Mouse (Mus musculus) liver, embryonic 13.5 days (tissue): ENCODE results near the gene Anxa5. TPM values are rescaled to one million over a fixed set of nuclear protein-coding genes. Genes with fewer than 3 reads are reported as not detected.

Source experiments
- ATAC-seq: fragments of 200-750 bp; cut with Nextera tagmentation; 2 replicates; pipeline ENCODE4 v1.8.0; 2017; ENCODE audit warnings: low read depth, mild to moderate bottlenecking, moderate number of reproducible peaks, moderate library complexity
- DNase-seq: peaks from one replicate; pipeline ENCODE4 v3.0.0; 2022
- H3K27ac ChIP-seq: fragments of 300-500 bp; sonication (generic); 2 replicates; pipeline ENCODE4 v1.5.1; 2015; ENCODE audit warnings: moderate library complexity, mild to moderate bottlenecking, inconsistent platforms
- H3K27me3 ChIP-seq: fragments of 300-500 bp; sonication (generic); 2 replicates; pipeline ENCODE4 v1.6.1; 2015; ENCODE audit warnings: mild to moderate bottlenecking, inconsistent platforms
- H3K36me3 ChIP-seq: fragments of 300-500 bp; sonication (generic); 2 replicates; pipeline ENCODE4 v1.6.1; 2015; ENCODE audit warnings: mild to moderate bottlenecking, inconsistent platforms
- H3K4me1 ChIP-seq: fragments of 300-500 bp; sonication (generic); replicated peaks from 2 replicates; pipeline ENCODE4 v1.6.1; 2015; ENCODE audit warnings: inconsistent platforms
- H3K4me2 ChIP-seq: fragments of 300-500 bp; sonication (generic); 2 replicates; pipeline ENCODE4 v1.6.1; 2015; ENCODE audit warnings: inconsistent platforms, mild to moderate bottlenecking, moderate library complexity
- H3K4me3 ChIP-seq: fragments of 300-500 bp; sonication (generic); replicated peaks from 2 replicates; pipeline ENCODE4 v1.5.1; 2015; ENCODE audit warnings: mild to moderate bottlenecking, inconsistent platforms
- H3K9ac ChIP-seq: fragments of 300-500 bp; sonication (generic); 2 replicates; pipeline ENCODE4 v1.6.1; 2015; ENCODE audit warnings: mild to moderate bottlenecking, inconsistent platforms
- H3K9me3 ChIP-seq: fragments of 300-500 bp; sonication (generic); replicated peaks from 2 replicates; pipeline ENCODE4 v1.6.1; 2016; ENCODE audit warnings: inconsistent platforms
- WGBS: fragments of 180-500 bp; shearing (Covaris S2); methylation state at CpG from one replicate; pipeline ENCODE4 v1.1.7; 2015; ENCODE audit not compliant: insufficient replicate concordance; 5-methylcytosine and 5-hydroxymethylcytosine counted together
- polyA plus RNA-seq: library from polyadenylated mRNA; unstranded; fragments of >200 nt; fragmentation: Nextera tagmentation; extraction: Ambion mirVana; gene quantifications from 2 replicates; pipeline ENCODE4 v1.2.1, GENCODE M21; 2015

Gene Anxa5
- polyA plus RNA-seq, result 68.6 and 70.2 TPM in 2 replicates

- Histone ChIP-seq H3K36me3 (no peaks in the 10 kb centered on the region), H3K4me1 (peaks cover 34% of the 10 kb centered on the region), H3K9ac (peak within 1 kb of the TSS; percentile 74), H3K4me2 (peak within 1 kb of the TSS; percentile 83), H3K27me3 (no peaks in the 10 kb centered on the region), H3K4me3 (peak within 1 kb of the TSS; percentile 65), H3K27ac (peak within 1 kb of the TSS; percentile 68), H3K9me3 (no peaks in the 10 kb centered on the region)
- peak; percentile 97 for ATAC-seq
- under 1% methylated on average over 32 of the region's 32 CpGs for WGBS
- DNase-seq, result peak; percentile 95
Measured at GRCm38 (mm10) chr3:36475532-36476087, at the start of gene Anxa5, which contains the start of gene 1810062G17Rik. Anxa5 (minus strand) TSS chr3:36475894. 1810062G17Rik (plus strand) TSS chr3:36475937.

DNA sequence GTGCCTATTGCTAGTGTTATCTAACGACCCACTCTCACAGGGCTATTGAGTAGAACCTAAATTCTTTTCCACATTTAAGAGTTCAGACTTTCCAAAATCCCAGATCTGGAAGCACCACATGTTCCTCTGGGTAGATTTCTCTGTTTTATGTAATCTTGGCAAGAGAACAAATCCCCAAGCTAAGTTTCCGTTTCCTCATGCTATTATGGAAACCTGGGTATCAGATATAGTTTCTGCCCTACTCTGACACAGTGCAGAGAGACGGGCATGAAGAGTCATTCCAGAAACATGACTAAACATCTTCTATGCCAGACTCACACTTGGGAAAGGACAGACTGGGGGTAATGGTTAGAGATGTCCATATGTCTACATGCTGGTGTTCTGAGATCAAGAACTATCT, 48.8 kb upstream of the Anxa5 start:
- Histone ChIP-seq H3K4me1 (0 out of 2 replicates have a peak, but pooled peaks cover 6% of the 10 kb centered on the region), H3K4me3 (no peak overlapping the region), H3K4me2 (no peak overlapping the region), H3K9ac (no peak overlapping the region), H3K36me3 (no peaks in the 10 kb centered on the region), H3K27ac (no peak overlapping the region), H3K9me3 (no peaks in the 10 kb centered on the region), H3K27me3 (peaks cover 40% of the 10 kb centered on the region)
- DNase-seq, result no peak
- no peak for ATAC-seq
- 58% methylated on average over 3 of the region's 3 CpGs for WGBS

GRCm38 (mm10) chr3:36522137-36522536, 46.4 kb upstream of the Anxa5 start:
- Histone ChIP-seq H3K4me2 (no peak overlapping the region), H3K9me3 (no peaks in the 10 kb centered on the region), H3K27me3 (peaks cover 40% of the 10 kb centered on the region), H3K9ac (no peak overlapping the region), H3K4me1 (0 out of 2 replicates have a peak, but pooled peaks cover 6% of the 10 kb centered on the region), H3K4me3 (no peak overlapping the region), H3K27ac (no peak overlapping the region), H3K36me3 (no peaks in the 10 kb centered on the region)
- DNase-seq (no peak), ATAC-seq (no peak)
- WGBS, result 19% methylated on average over 4 of the region's 4 CpGs

GRCm38 (mm10) chr3:36521073-36522060, 45.7 kb upstream of the Anxa5 start, which contains the start of gene Gm11549:
Gm11549 (minus strand) TSS chr3:36521813.
- Histone ChIP-seq H3K9ac (peak within 1 kb of the TSS; percentile 33; the same call in 1 of the 2 replicates), H3K27me3 (peaks cover 40% of the 10 kb centered on the region), H3K9me3 (no peaks in the 10 kb centered on the region), H3K4me2 (peak within 1 kb of the TSS; percentile 56), H3K4me1 (0 out of 2 replicates have a peak, but pooled peaks cover 6% of the 10 kb centered on the region), H3K36me3 (no peaks in the 10 kb centered on the region), H3K4me3 (peak within 1 kb of the TSS; percentile 40), H3K27ac (no peak within 1 kb of the TSS)
- 2% methylated on average over 51 of the region's 51 CpGs for WGBS
- DNase-seq, result no peak
- no peak for ATAC-seq

DNA sequence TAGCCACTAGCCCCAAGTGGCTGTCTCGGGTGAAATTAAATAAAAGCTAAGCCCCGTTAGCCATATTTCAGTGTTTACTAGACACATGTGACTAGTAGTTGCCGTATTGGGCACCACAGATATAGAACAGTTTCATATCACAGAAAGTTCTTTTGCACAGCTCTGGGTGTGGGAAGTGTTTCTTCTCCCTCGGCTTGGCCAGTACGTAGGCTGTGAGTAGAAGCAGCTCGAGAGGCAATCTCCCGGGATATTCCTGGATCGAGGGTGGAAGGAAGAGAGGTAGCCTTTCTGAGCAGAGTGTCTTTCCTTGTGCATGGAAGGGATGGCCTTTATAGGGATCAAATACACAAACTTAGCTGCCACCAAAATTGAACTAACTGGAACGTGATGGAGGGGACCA, 40.5 kb upstream of the Anxa5 start:
- WGBS, result 71% methylated on average over 9 of the region's 9 CpGs
- Histone ChIP-seq H3K4me3 (no peak overlapping the region), H3K9ac (no peak overlapping the region), H3K4me2 (no peak overlapping the region), H3K27me3 (peaks cover 17% of the 10 kb centered on the region), H3K27ac (no peak overlapping the region), H3K4me1 (0 out of 2 replicates have a peak, but pooled peaks cover 4% of the 10 kb centered on the region), H3K9me3 (no peaks in the 10 kb centered on the region), H3K36me3 (no peaks in the 10 kb centered on the region)
- no peak for ATAC-seq
- no peak for DNase-seq

DNA sequence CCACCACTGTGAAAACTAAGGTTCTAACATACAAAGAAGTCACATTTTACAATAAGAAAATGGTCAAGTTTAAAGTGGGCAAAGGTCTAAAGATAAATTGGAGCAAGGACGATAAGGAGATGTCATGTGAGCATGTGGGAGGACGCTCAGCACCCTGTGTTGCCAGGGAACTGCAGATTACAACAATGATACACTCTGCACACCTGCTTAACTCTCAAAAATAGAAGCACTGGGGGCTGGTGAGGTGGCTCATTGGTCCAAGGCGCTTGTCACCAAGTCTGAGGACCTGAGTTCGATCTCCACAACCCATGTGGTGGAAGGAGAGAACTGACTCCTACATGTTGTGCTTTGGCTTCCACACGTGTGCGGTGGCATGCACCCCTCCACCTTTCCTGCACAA, 35.8 kb upstream of the Anxa5 start:
- H3K27ac ChIP-seq, result no peak overlapping the region
- H3K36me3 ChIP-seq, result no peaks in the 10 kb centered on the region
- no peaks in the 10 kb centered on the region for H3K4me1 ChIP-seq
- DNase-seq (no peak), ATAC-seq (no peak)
- no peak overlapping the region for H3K4me3 ChIP-seq
- H3K9ac ChIP-seq, result no peak overlapping the region
- no peak overlapping the region for H3K4me2 ChIP-seq
- 58% methylated on average over 6 of the region's 6 CpGs for WGBS
- H3K27me3 ChIP-seq, result no peaks in the 10 kb centered on the region
- no peaks in the 10 kb centered on the region for H3K9me3 ChIP-seq

DNA sequence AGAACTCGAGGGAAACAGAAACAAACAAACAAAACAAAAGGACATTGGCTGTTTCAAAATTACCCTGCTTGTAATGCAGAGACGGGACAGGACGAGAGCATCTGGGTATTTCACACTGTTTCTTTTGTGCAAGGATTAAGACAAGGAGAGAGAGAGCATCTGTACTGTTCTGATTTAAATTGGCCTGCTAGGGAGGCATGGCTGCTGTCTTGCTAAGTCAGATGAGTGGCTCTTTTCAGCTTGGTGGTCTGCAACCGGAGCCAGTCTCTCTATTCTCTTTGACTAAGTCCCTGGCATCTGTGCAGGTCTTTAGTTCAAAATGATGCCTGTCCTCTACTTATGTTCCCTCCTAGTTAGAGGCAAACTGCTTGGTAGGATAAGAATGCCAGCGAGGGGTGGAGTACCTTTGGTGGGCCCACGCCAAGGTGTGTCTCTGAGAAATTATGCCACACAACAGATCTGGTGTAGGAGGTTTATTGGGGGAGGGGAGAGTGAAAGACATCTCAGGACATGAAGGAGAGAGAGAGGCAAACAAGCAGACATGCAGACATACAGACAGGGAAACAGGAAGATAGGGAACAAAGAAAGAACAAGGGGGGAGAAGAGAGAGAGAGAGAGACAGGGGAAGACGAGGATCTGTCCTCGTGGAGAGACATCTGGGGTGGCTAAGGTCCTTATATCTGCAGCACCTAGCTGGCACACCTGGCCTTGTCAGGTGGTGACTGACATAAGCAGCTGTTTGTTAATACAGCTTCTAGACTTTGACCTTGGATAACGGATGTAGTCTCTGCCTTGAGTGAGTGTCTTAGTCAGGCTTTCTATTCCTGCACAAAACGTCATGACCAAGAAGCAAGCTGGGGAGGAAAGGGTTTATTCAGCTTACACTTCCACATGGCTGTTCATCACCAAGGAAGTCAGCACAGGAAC, 30.4 kb upstream of the Anxa5 start:
- no peaks in the 10 kb centered on the region for H3K36me3 ChIP-seq
- no peak overlapping the region for H3K27ac ChIP-seq
- WGBS, result 49% methylated on average over 10 of the region's 10 CpGs
- no peaks in the 10 kb centered on the region for H3K9me3 ChIP-seq
- H3K4me3 ChIP-seq, result no peak overlapping the region
- H3K27me3 ChIP-seq, result no peaks in the 10 kb centered on the region
- H3K9ac ChIP-seq, result no peak overlapping the region
- no peak overlapping the region for H3K4me2 ChIP-seq
- no peak for DNase-seq
- no peak for ATAC-seq
- H3K4me1 ChIP-seq, result no peaks in the 10 kb centered on the region

DNA sequence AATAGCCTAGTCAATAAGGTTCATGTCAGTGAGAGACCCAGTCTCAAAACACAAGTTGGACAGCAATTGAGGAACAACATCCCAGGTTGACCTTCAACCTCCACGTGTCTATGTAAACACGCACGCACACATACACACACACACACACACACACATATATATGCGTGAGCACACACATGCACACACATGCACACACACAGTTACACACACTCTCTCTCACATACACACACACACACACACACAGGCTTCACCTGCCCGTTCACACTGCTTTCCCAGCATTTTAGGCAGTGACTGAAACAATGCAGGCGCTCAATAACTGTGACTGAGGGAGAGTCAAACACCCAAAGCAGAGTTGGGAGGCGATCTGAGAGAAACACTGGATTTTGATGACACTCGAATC, 29.6 kb upstream of the Anxa5 start:
- H3K9me3 ChIP-seq, result no peaks in the 10 kb centered on the region
- no peak overlapping the region for H3K4me2 ChIP-seq
- no peak overlapping the region for H3K4me3 ChIP-seq
- no peak overlapping the region for H3K27ac ChIP-seq
- H3K9ac ChIP-seq, result no peak overlapping the region
- ATAC-seq, result no peak
- DNase-seq, result no peak
- H3K27me3 ChIP-seq, result no peaks in the 10 kb centered on the region
- H3K4me1 ChIP-seq, result no peaks in the 10 kb centered on the region
- no peaks in the 10 kb centered on the region for H3K36me3 ChIP-seq
- WGBS, result 64% methylated on average over 8 of the region's 8 CpGs

- H3K4me3 ChIP-seq, result no peak overlapping the region
- 55% methylated on average over 7 of the region's 7 CpGs for WGBS
Measured at GRCm38 (mm10) chr3:36501546-36501945, 25.9 kb upstream of the Anxa5 start.

DNA sequence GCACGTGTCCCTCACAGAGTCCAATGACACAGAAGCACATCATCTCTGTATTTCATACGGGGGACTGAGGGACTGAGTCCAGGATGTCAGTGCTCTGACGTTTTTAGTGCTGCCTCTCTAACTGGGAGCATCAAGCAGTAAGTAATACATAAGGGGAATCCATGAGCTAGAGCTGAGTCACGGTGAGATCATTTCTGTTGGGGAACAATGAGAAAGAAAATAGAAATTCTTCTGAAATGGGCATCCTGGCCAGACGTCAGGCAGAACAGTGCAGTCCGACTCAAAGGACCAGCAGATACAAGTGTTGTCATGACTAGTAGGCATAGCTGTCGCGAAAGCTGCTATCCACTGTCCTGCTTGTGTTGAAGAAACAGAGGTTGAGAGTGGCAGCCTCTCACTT, 25.3 kb upstream of the Anxa5 start:
- Histone ChIP-seq H3K4me3 (no peak overlapping the region), H3K9me3 (no peaks in the 10 kb centered on the region), H3K9ac (no peak overlapping the region), H3K4me1 (no peaks in the 10 kb centered on the region), H3K36me3 (no peaks in the 10 kb centered on the region), H3K27me3 (no peaks in the 10 kb centered on the region), H3K4me2 (no peak overlapping the region), H3K27ac (no peak overlapping the region)
- 67% methylated on average over 8 of the region's 8 CpGs for WGBS
- no peak for DNase-seq
- ATAC-seq, result no peak

More at GRCm38 (mm10) chr3:36501546-36501945, 25.9 kb upstream of the Anxa5 start:
- no peak for DNase-seq
- Histone ChIP-seq H3K4me1 (no peaks in the 10 kb centered on the region), H3K4me2 (no peak overlapping the region), H3K9ac (no peak overlapping the region), H3K27ac (no peak overlapping the region), H3K27me3 (no peaks in the 10 kb centered on the region), H3K36me3 (no peaks in the 10 kb centered on the region), H3K9me3 (no peaks in the 10 kb centered on the region)
- no peak for ATAC-seq

- Histone ChIP-seq H3K4me2 (no peak overlapping the region), H3K4me3 (no peak overlapping the region), H3K27me3 (no peaks in the 10 kb centered on the region), H3K9ac (no peak overlapping the region), H3K4me1 (no peaks in the 10 kb centered on the region), H3K9me3 (no peaks in the 10 kb centered on the region), H3K27ac (no peak overlapping the region), H3K36me3 (no peaks in the 10 kb centered on the region)
- ATAC-seq, result no peak
- WGBS, result 85% methylated on average over 7 of the region's 7 CpGs
- no peak for DNase-seq
Measured at GRCm38 (mm10) chr3:36499418-36499817, 23.7 kb upstream of the Anxa5 start.
